Mouse (Mus musculus) Muller cell, postnatal 12 days (primary cell): Measurements from ENCODE around the gene Gchfr.

Experiments used
- DNase-seq: peaks from one replicate; pipeline ENCODE4 v3.0.0-alpha.2; 2015; ENCODE audit errors: inconsistent ontology term

The Gchfr gene

GRCm38 (mm10) chr2:119166901-119167865 lies at the start of gene Gchfr:
TSS of gene Gchfr (plus strand) at chr2:119167773.
- peak; percentile 84 for DNase-seq

- DNase-seq, result no peak
Measured at GRCm38 (mm10) chr2:119136346-119136898, 31.2 kb upstream of the Gchfr start.

- DNase-seq, result no peak
Measured at GRCm38 (mm10) chr2:119145199-119145598, 22.4 kb upstream of the Gchfr start.

GRCm38 (mm10) chr2:119146435-119146834 lies 21.1 kb upstream of the Gchfr start:
- DNase-seq, result no peak

- DNase-seq, result no peak
Measured at GRCm38 (mm10) chr2:119147160-119147678, 20.4 kb upstream of the Gchfr start.

GRCm38 (mm10) chr2:119147775-119148174 lies 19.8 kb upstream of the Gchfr start:
- DNase-seq, result no peak

- no peak for DNase-seq
Measured at GRCm38 (mm10) chr2:119152255-119152654, 15.3 kb upstream of the Gchfr start.

- no peak for DNase-seq
Measured at GRCm38 (mm10) chr2:119154683-119155082, 12.9 kb upstream of the Gchfr start.

- DNase-seq, result no peak
Measured at GRCm38 (mm10) chr2:119155388-119155787, 12.2 kb upstream of the Gchfr start.

- no peak for DNase-seq
Measured at GRCm38 (mm10) chr2:119156081-119156680, 11.4 kb upstream of the Gchfr start.

GRCm38 (mm10) chr2:119156681-119157572 lies 10.6 kb upstream of the Gchfr start, which contains the start of gene Rmdn3:
TSS of gene Rmdn3 (minus strand) at chr2:119157034.
- peak; percentile 95 for DNase-seq

GRCm38 (mm10) chr2:119157836-119158235 lies 9.7 kb upstream of the Gchfr start:
- no peak for DNase-seq

- no peak for DNase-seq
Measured at GRCm38 (mm10) chr2:119161247-119161646, 6.3 kb upstream of the Gchfr start.

- DNase-seq, result no peak
Measured at GRCm38 (mm10) chr2:119163135-119163534, 4.4 kb upstream of the Gchfr start.

- DNase-seq, result no peak
Measured at GRCm38 (mm10) chr2:119163999-119164398, 3.6 kb upstream of the Gchfr start.

GRCm38 (mm10) chr2:119165401-119165800 lies 2.2 kb upstream of the Gchfr start:
- DNase-seq, result no peak

- DNase-seq, result no peak
Measured at GRCm38 (mm10) chr2:119167866-119168256, 288 bp downstream of the Gchfr start.

GRCm38 (mm10) chr2:119170282-119170681 lies 2.7 kb downstream of the Gchfr start:
- DNase-seq, result no peak

- no peak for DNase-seq
Measured at GRCm38 (mm10) chr2:119171574-119171973, 4.0 kb downstream of the Gchfr start.

- no peak for DNase-seq
Measured at GRCm38 (mm10) chr2:119172446-119172845, 4.9 kb downstream of the Gchfr start.

GRCm38 (mm10) chr2:119172862-119173576 lies 5.4 kb downstream of the Gchfr start:
- DNase-seq, result peak; percentile 70
